Mouse (Mus musculus) forebrain, embryonic 15.5 days (tissue): ENCODE measurements around the gene Hivep3. TPM values are rescaled to one million over a fixed set of nuclear protein-coding genes. Genes with fewer than 3 reads are reported as not detected.
A peak's percentile ranks its signal among the peaks of the same experiment; 100 is the strongest.

Experiments
- ATAC-seq: fragments of 200-750 bp; cut with Nextera tagmentation; replicated peaks from 2 replicates; pipeline ENCODE4 v1.8.0; 2017; ENCODE audit warnings: mild to moderate bottlenecking, moderate TSS enrichment, moderate library complexity
- H3K27ac ChIP-seq: fragments of 300-500 bp; sonication (generic); replicated peaks from 2 replicates; pipeline ENCODE4 v1.5.1; 2015; ENCODE audit warnings: mild to moderate bottlenecking, inconsistent platforms
- H3K27me3 ChIP-seq: fragments of 300-500 bp; sonication (generic); 2 replicates; pipeline ENCODE4 v1.6.1; 2015; ENCODE audit warnings: inconsistent platforms
- H3K36me3 ChIP-seq: fragments of 300-500 bp; sonication (generic); 2 replicates; pipeline ENCODE4 v1.6.1; 2015; ENCODE audit warnings: mild to moderate bottlenecking, inconsistent platforms
- H3K4me1 ChIP-seq: fragments of 300-500 bp; sonication (generic); 2 replicates; pipeline ENCODE4 v1.6.1; 2015; ENCODE audit warnings: inconsistent platforms
- H3K4me2 ChIP-seq: fragments of 300-500 bp; sonication (generic); replicated peaks from 2 replicates; pipeline ENCODE4 v1.6.1; 2015; ENCODE audit warnings: mild to moderate bottlenecking, inconsistent platforms
- H3K4me3 ChIP-seq: fragments of 300-500 bp; sonication (generic); 2 replicates; pipeline ENCODE4 v1.5.1; 2015; ENCODE audit warnings: mild to moderate bottlenecking, inconsistent platforms
- H3K9ac ChIP-seq: fragments of 300-500 bp; sonication (generic); replicated peaks from 2 replicates; pipeline ENCODE4 v1.6.1; 2015; ENCODE audit warnings: mild to moderate bottlenecking, inconsistent platforms
- H3K9me3 ChIP-seq: fragments of 300-500 bp; sonication (generic); 2 replicates; pipeline ENCODE4 v1.6.1; 2016; ENCODE audit warnings: inconsistent platforms
- WGBS: fragments of 180-500 bp; shearing (Covaris S2); methylation state at CpG from one replicate; pipeline ENCODE4 v1.1.7; 2015; ENCODE audit warnings: mixed read lengths; 5-methylcytosine and 5-hydroxymethylcytosine counted together
- polyA plus RNA-seq: library from polyadenylated mRNA; unstranded; fragments of >200 nt; fragmentation: Nextera tagmentation; extraction: Ambion mirVana; gene quantifications from 2 replicates; pipeline ENCODE4 v1.2.1, GENCODE M21; 2015

The Hivep3 gene
- polyA plus RNA-seq, 1 experiment from 2014 or later, result 21.7 TPM

DNA sequence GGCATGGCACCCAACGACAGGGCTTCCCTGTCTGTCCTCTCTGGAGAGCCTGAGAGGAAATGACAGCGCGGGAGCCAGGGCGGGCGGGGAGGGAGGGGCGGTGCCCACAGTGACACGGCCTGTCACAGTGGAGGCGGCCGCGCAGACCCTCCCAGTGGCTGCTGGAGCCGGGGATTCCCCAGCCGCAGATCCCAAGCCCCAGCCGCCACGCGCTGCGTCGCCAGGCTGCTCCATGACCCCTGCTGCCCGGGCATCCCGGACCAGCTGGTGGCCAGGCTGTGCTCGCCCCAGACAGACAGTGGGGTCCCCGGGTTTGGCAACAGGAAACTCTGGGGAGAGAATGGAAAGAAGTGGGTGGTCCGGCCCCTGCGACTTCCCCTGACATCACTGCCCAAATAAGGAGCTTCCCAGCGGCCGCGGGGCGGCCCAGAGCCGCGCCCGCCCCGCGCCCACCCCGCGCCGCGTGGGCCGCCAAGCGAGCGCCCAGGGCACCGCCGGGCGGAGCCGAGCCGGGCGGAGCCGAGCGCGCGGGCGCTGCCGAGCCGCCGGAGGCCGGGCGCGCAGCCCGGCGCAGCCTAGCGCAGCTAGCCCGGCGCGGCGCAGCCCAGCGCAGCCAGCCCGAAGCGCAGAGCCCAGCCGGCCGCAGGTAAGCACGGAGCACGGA is 298.9 kb downstream of the Hivep3 start:
- peaks cover 33% of the 10 kb centered on the region for H3K4me1 ChIP-seq
- peak overlapping the region; percentile 64 for H3K9ac ChIP-seq
- no peaks in the 10 kb centered on the region for H3K36me3 ChIP-seq
- peak overlapping the region; percentile 66 for H3K4me3 ChIP-seq
- no peaks in the 10 kb centered on the region for H3K9me3 ChIP-seq
- peaks cover 15% of the 10 kb centered on the region for H3K27me3 ChIP-seq
- H3K4me2 ChIP-seq, result peak overlapping the region; percentile 90
- WGBS, result under 1% methylated on average over 46 of the region's 70 CpGs
- H3K27ac ChIP-seq, result peak overlapping the region; percentile 89
- ATAC-seq, result peak; percentile 82

GRCm38 (mm10) chr4:120032984-120033355 is 299.4 kb downstream of the Hivep3 start:
- peak; percentile 75 for ATAC-seq
- Histone ChIP-seq H3K27ac (peak overlapping the region; percentile 89), H3K27me3 (peaks cover 15% of the 10 kb centered on the region), H3K4me3 (peak overlapping the region; percentile 66), H3K9me3 (no peaks in the 10 kb centered on the region), H3K36me3 (no peaks in the 10 kb centered on the region), H3K4me2 (peak overlapping the region; percentile 90), H3K4me1 (peaks cover 36% of the 10 kb centered on the region), H3K9ac (peak overlapping the region; percentile 64)
- WGBS, result under 1% methylated on average over 35 of the region's 38 CpGs

- H3K9ac ChIP-seq, result no peak overlapping the region
- H3K9me3 ChIP-seq, result no peaks in the 10 kb centered on the region
- no peaks in the 10 kb centered on the region for H3K36me3 ChIP-seq
- peaks cover 15% of the 10 kb centered on the region for H3K27me3 ChIP-seq
- WGBS, result 81% methylated on average over 4 of the region's 4 CpGs
- H3K4me3 ChIP-seq, result no peak overlapping the region
- peaks cover 37% of the 10 kb centered on the region for H3K4me1 ChIP-seq
- H3K27ac ChIP-seq, result no peak overlapping the region
- H3K4me2 ChIP-seq, result no peak overlapping the region
- no peak for ATAC-seq
These were observed 302.7 kb downstream of the Hivep3 start for GRCm38 (mm10) chr4:120036294-120036693.

- Histone ChIP-seq H3K27ac (no peak overlapping the region), H3K36me3 (no peaks in the 10 kb centered on the region), H3K9me3 (no peaks in the 10 kb centered on the region), H3K27me3 (peaks cover 15% of the 10 kb centered on the region), H3K4me2 (no peak overlapping the region), H3K4me3 (no peak overlapping the region), H3K4me1 (peaks cover 36% of the 10 kb centered on the region), H3K9ac (no peak overlapping the region)
- ATAC-seq, result no peak
- 55% methylated on average over 7 of the region's 7 CpGs for WGBS
These were observed 303.4 kb downstream of the Hivep3 start for GRCm38 (mm10) chr4:120037007-120037406.

DNA sequence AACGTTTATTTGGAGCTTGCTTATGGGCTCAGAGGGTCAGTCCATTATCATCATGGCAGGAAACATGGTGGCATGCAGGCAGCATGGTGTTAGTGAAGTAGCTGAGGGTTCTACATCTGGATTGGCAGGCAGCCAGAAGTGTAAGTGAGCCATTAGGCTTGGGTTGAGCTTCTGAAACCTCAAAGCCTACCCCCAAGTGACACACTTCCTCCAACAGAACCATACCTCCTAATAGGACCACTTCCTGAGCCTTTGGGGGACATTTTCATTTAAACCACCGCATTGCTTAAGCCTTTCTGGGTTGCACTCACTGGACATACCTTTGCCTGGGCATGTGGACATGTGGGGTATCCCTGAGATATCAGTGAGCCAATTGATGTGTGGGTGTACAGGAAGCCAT is 307.9 kb downstream of the Hivep3 start:
- 78% methylated on average over 2 of the region's 2 CpGs for WGBS

DNA sequence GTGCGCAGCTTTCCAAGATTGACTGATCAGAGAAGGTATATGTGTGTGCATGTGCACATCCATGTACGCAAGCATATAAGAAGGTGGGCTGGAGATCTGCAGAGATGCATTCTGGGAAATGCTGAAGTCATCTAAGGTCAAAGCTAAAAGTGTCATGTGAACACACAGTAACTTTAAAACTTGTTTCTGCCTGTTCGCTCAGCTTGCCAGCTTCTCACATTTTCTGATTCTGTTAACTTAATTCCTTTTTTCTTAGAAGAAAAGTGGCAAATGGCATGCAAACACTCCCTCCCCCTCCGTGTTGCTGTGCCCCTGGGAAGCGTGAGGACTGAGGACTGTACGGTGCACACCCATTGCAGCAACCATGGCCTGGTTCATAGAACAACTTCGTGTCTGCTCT is 308.9 kb downstream of the Hivep3 start:
- H3K4me1 ChIP-seq, result peaks cover 42% of the 10 kb centered on the region
- no peak for ATAC-seq
- no peak overlapping the region for H3K4me2 ChIP-seq
- no peaks in the 10 kb centered on the region for H3K36me3 ChIP-seq
- no peak overlapping the region for H3K9ac ChIP-seq
- H3K27me3 ChIP-seq, result no peaks in the 10 kb centered on the region
- no peaks in the 10 kb centered on the region for H3K9me3 ChIP-seq
- no peak overlapping the region for H3K4me3 ChIP-seq
- H3K27ac ChIP-seq, result no peak overlapping the region
- 90% methylated on average over 7 of the region's 7 CpGs for WGBS

More for the DNA sequence above, 307.9 kb downstream of the Hivep3 start:
- Histone ChIP-seq H3K4me1 (peaks cover 35% of the 10 kb centered on the region), H3K4me3 (no peak overlapping the region), H3K4me2 (no peak overlapping the region), H3K9me3 (no peaks in the 10 kb centered on the region), H3K27me3 (no peaks in the 10 kb centered on the region), H3K27ac (no peak overlapping the region), H3K36me3 (no peaks in the 10 kb centered on the region), H3K9ac (no peak overlapping the region)
- no peak for ATAC-seq

GRCm38 (mm10) chr4:120044612-120045011 is 311.0 kb downstream of the Hivep3 start:
- 68% methylated on average over 5 of the region's 5 CpGs for WGBS
- Histone ChIP-seq H3K27ac (peak overlapping the region; percentile 94), H3K4me1 (peaks cover 34% of the 10 kb centered on the region), H3K27me3 (no peaks in the 10 kb centered on the region), H3K36me3 (no peaks in the 10 kb centered on the region), H3K9me3 (no peaks in the 10 kb centered on the region), H3K4me2 (no peak overlapping the region), H3K4me3 (no peak overlapping the region), H3K9ac (no peak overlapping the region)
- 0 out of 2 replicates have a peak, but pooled peaks have one; percentile 7 for ATAC-seq

DNA sequence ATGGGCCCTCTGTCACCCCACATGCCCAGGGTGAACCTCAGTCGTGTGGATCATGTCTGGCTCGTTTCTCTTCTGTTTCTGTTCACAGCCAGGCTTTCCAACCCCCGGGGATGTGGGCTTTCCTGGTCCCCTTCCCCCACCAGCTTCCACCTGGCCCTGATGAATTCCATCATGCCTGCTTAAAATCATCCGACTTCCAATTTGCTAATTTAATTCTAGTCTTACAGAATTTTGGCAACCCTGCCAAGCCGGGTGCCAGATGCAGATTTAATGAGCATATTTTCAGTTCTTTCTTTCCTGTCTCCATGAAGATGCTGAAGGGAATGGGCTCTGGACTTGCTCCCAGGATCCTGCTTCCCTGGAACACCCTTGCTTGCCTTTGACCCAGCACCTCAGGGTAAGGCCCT is 311.6 kb downstream of the Hivep3 start:
- H3K36me3 ChIP-seq, result no peaks in the 10 kb centered on the region
- H3K4me1 ChIP-seq, result peaks cover 34% of the 10 kb centered on the region
- no peak overlapping the region for H3K9ac ChIP-seq
- no peaks in the 10 kb centered on the region for H3K27me3 ChIP-seq
- 19% methylated on average over 5 of the region's 5 CpGs for WGBS
- peak; percentile 77 for ATAC-seq
- H3K27ac ChIP-seq, result peak overlapping the region; percentile 94
- no peak overlapping the region for H3K4me3 ChIP-seq
- H3K9me3 ChIP-seq, result no peaks in the 10 kb centered on the region
- no peak overlapping the region for H3K4me2 ChIP-seq

GRCm38 (mm10) chr4:120045871-120046270 is 312.3 kb downstream of the Hivep3 start:
- no peak overlapping the region for H3K4me3 ChIP-seq
- peaks cover 34% of the 10 kb centered on the region for H3K4me1 ChIP-seq
- ATAC-seq, result no peak
- no peak overlapping the region for H3K9ac ChIP-seq
- no peaks in the 10 kb centered on the region for H3K9me3 ChIP-seq
- 90% methylated on average over 7 of the region's 7 CpGs for WGBS
- no peaks in the 10 kb centered on the region for H3K27me3 ChIP-seq
- no peak overlapping the region for H3K4me2 ChIP-seq
- H3K27ac ChIP-seq, result peak overlapping the region; percentile 94
- H3K36me3 ChIP-seq, result no peaks in the 10 kb centered on the region

- Histone ChIP-seq H3K36me3 (no peaks in the 10 kb centered on the region), H3K4me2 (no peak overlapping the region), H3K4me3 (no peak overlapping the region), H3K4me1 (peaks cover 34% of the 10 kb centered on the region), H3K9ac (no peak overlapping the region), H3K9me3 (no peaks in the 10 kb centered on the region), H3K27ac (0 out of 2 replicates have a peak overlapping the region, but pooled peaks have one; percentile 94), H3K27me3 (no peaks in the 10 kb centered on the region)
- 32% methylated on average over 4 of the region's 4 CpGs for WGBS
- no peak for ATAC-seq
These were observed 313.5 kb downstream of the Hivep3 start for GRCm38 (mm10) chr4:120047060-120047459.

- Histone ChIP-seq H3K36me3 (no peaks in the 10 kb centered on the region), H3K4me2 (no peak overlapping the region), H3K4me1 (peaks cover 34% of the 10 kb centered on the region), H3K9me3 (no peaks in the 10 kb centered on the region), H3K27ac (no peak overlapping the region), H3K4me3 (no peak overlapping the region), H3K9ac (no peak overlapping the region), H3K27me3 (no peaks in the 10 kb centered on the region)
- WGBS, result 82% methylated on average over 4 of the region's 4 CpGs
- ATAC-seq, result no peak
These were observed 314.7 kb downstream of the Hivep3 start for GRCm38 (mm10) chr4:120048274-120048673.

DNA sequence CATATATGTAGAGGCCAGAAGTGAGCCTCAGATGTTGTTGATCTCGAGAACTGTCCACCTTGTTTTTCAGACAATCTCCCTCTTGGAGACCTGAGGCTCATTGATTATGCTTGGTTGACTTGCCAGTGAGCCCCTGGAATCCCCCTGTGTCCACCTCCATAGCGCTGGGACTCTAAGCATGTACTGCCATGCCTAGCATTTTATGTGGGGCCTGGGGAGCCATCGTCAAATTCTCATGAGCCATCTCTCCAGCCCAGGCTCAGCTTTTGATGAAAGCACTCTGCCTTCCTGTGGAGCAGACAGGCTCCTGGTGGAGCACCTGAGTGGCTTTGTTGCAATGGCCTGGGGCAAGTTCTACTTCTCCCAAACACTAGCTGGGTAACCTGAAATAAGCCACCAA is 316.3 kb downstream of the Hivep3 start:
- Histone ChIP-seq H3K4me1 (peaks cover 26% of the 10 kb centered on the region), H3K36me3 (no peaks in the 10 kb centered on the region), H3K9me3 (no peaks in the 10 kb centered on the region), H3K4me3 (no peak overlapping the region), H3K27me3 (no peaks in the 10 kb centered on the region), H3K27ac (no peak overlapping the region), H3K9ac (no peak overlapping the region), H3K4me2 (no peak overlapping the region)
- no peak for ATAC-seq
- 89% methylated on average over 3 of the region's 3 CpGs for WGBS

- Histone ChIP-seq H3K4me2 (no peak overlapping the region), H3K4me3 (no peak overlapping the region), H3K9ac (no peak overlapping the region), H3K36me3 (no peaks in the 10 kb centered on the region), H3K27me3 (no peaks in the 10 kb centered on the region), H3K9me3 (no peaks in the 10 kb centered on the region), H3K4me1 (no peaks in the 10 kb centered on the region), H3K27ac (no peak overlapping the region)
- no peak for ATAC-seq
These were observed 318.9 kb downstream of the Hivep3 start for GRCm38 (mm10) chr4:120052481-120052880.
